Mouse (Mus musculus) frontal cortex, adult 2 months (tissue): ENCODE data around the gene Plin4. TPM values are rescaled to one million over a fixed set of nuclear protein-coding genes. Genes with fewer than 3 reads are reported as not detected.
"Not testable (repeated sequence)": the region's sequence is repeated elsewhere in the genome, so short reads cannot be mapped to it uniquely, and the experiment has no call there.

Source experiments
- DNase-seq, 2 experiments: peaks; one replicate each; pipeline ENCODE4 v3.0.0; 2022; ENCODE audit warnings: low spot score in 1 of 2; ENCODE audit errors: extremely low spot score in 1 of 2
- polyA plus RNA-seq: library from polyadenylated mRNA; depleted of rRNA; stranded (reverse); fragments of >200 nt; gene quantifications from 2 replicates; pipeline ENCODE4 v1.2.3, GENCODE M21; 2012; rRNA removed

Plin4 gene
- polyA plus RNA-seq, 1 experiment: 0.56 TPM

DNA sequence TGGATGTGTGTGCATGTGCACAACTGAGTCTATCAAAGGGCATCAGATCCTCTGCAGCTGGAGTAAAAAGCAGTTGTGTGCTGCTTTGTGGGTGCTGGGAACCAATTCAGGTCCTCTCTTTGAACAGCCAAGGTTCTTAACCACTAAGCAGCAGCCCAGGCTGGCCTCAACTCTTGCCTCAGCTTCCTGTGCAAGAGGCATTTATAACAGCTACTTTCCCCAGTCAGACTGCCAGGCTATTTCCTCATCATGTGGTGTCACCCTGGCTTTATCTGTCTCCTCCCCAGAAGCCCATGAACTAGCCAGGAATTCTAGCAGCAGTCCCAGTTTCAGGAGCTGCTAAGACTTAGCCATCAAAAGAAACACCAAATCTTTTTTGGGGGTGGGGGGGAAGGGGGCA is 43.2 kb downstream of the Plin4 start:
- no peak for DNase-seq

DNA sequence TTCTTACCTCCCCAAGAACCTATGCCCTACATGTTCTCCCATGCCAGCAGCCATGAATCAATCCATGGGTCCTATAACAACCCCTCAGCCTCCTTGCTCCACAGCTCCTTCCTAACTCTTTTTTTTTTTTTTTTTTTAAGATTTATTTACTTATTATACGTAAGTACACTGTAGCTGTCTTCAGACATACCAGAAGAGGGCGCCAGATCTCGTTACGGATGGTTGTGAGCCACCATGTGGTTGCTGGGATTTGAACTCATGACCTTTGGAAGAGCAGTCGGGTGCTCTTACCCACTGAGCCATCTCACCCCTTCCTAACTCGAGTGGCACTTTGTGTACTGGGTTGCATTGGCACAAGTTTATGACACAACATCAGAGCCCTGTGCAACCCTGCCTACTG is 43.9 kb downstream of the Plin4 start:
- DNase-seq: not testable (repeated sequence)

DNA sequence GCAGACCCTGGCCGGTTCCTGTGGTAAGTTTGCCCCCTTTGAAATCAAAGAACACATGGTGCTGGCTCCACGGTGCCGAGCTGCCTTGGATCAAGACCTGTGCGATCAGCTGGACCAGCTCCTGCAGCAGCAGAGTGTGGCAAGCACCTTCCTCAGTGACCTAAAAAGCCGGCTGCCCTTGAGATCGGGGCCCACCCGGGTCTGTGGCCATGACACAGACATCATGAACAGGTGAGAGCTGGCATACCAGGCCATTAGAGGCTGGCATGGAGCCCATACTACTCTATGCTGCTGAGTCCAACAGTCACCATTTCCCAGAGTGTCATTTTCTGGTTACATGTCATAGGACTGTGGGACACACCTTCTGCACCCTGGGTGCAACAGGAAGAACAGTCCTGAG is 47.5 kb downstream of the Plin4 start:
- no peak for DNase-seq

DNA sequence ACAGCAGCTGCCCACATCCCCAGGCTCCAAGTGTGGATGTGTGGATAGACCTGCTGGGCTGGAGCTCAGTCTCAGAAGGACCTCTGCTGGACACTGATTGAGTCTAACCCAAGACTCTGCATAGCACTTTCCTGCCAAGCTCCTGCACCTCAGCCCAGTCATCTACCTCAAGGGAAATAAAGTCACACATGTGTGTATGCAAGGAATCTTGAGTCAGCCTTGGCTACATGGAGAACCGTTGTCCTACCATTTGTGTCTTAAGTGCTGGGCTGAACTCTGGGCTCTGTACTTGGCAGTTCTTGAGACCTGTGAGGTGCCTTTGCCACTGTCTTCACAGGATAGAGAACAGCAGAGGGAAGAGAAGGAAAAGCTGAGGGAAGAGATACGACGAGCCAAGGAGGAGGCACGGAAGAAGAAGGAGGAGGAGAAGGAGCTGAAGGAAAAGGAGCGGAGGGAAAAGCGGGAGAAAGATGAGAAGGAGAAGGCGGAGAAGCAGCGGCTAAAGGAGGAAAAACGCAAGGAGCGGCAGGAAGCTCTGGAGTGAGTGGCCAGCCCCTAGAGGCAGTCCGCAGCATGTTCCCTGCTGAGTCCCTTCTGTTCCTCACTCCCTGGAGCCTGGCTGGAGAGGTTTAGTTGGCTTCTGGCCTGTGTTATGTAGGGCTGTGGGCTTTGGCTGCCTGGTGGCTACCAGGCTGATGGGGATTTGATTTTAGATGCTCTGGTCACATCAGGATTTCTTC is 52.1 kb downstream of the Plin4 start:
- DNase-seq: no peak

DNA sequence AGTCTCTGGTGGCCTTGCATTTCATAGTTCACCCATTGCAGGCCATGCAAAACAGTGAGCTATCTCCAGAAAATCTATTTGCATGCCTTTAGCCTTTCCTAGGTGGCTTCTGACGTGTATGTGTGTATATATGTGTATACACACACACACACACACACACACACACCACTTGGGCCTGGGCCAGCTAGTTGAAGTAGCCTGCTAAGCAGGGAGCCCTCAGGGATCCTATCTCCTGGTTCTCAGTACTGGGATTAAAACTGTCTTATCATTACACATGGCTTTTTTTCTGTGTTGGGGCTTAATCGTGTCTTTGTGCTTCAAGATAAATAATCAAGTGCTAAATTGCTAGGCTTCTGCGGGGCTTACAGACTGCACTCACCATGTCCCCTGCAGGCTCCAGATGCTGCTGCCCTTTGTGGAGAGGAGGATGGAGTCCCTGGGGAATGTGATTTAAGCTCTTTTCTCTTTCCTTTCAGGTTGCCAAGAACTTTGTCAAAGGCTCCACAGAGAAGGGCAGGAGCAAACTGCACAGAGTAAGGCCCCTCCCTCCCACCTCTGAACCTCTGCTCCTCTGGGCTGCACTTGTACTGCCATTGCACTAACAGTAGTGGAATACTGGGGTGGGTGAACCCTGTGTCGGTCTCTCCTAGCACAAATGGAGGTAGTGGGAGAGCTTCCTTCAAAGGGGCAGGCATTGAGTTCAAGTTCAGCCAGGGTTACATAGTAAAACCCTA is 53.5 kb downstream of the Plin4 start:
- DNase-seq: no peak

DNA sequence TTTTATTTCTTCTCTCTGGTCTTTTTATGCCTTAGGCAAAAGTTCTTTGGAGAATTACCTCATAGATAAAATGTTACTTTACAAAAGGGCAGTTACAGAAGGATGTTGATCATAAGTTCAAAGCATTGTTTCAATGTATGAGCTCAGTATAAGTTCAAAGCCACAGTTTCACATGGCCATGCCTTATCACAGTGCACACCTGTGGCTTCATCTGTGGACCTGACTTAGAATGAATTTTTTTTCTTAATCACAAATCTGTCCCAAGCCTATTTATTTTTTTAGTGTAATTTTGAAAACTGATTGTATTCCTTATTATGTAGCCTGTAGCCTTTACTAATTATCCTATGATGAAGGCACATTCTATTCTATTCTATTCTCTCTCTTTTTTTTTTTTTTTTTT is 54.7 kb downstream of the Plin4 start:
- no peak for DNase-seq

DNA sequence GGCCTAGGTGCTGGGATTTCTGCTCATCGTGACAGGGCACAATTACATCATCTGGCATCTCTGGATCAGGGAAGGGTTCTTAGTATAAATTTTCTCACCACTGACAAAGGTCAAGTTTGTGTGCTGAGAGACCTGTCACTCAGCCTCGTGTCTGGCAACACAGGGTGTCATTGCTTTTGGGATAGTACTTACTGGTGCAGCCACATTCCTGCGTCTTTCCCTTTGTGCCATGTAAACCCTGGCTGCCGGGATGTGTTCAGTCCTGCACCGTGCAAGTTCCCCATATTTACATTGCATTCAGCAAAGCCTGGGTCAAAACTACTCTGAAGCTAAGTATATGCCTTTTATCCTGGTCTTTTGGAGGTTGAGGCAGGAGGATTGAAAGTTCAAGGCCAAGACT is 58.2 kb downstream of the Plin4 start:
- no peak for DNase-seq

Other genes with a start within 250 kb of the Plin4 start
- gene Zfp119a, start 230.9 kb downstream of the Plin4 start, polyA plus RNA-seq: 2.9 and 3.5 TPM in 2 replicates
- gene Zfp959, start 217.7 kb downstream of the Plin4 start, polyA plus RNA-seq: 5.7 and 7.0 TPM in 2 replicates
- 2.0 and 2.4 TPM in 2 replicates for gene Zfp119b, start 160.3 kb downstream of the Plin4 start, polyA plus RNA-seq
- gene Ebi3, start 157.2 kb downstream of the Plin4 start, polyA plus RNA-seq: 1.9 and 2.0 TPM in 2 replicates
- gene Yju2, start 150.7 kb downstream of the Plin4 start, polyA plus RNA-seq: 10.6 and 12.3 TPM in 2 replicates
- gene Shd, start 139.3 kb downstream of the Plin4 start, polyA plus RNA-seq: 57.6 and 61.6 TPM in 2 replicates
- 57.8 and 68.7 TPM in 2 replicates for gene Fsd1, start 123.3 kb downstream of the Plin4 start, polyA plus RNA-seq
- 4.7 and 5.3 TPM in 2 replicates for gene Stap2, start 104.2 kb downstream of the Plin4 start, polyA plus RNA-seq
- 126 and 132 TPM in 2 replicates for gene Mpnd, start 104.1 kb downstream of the Plin4 start, polyA plus RNA-seq
- gene Sh3gl1, start 73.2 kb downstream of the Plin4 start, polyA plus RNA-seq: 46.0 and 50.7 TPM in 2 replicates
- gene Chaf1a, start 69.4 kb downstream of the Plin4 start, polyA plus RNA-seq: 2.7 and 2.8 TPM in 2 replicates
- 106 and 113 TPM in 2 replicates for gene Ubxn6, start 34.8 kb downstream of the Plin4 start, polyA plus RNA-seq
- 129 and 145 TPM in 2 replicates for gene Hdgfl2, start 30.2 kb downstream of the Plin4 start, polyA plus RNA-seq
- 0.19 and 0.38 TPM in 2 replicates for gene Plin5, start 7.8 kb upstream of the Plin4 start, polyA plus RNA-seq
- 1.9 and 3.4 TPM in 2 replicates for gene Lrg1, start 12.2 kb upstream of the Plin4 start, polyA plus RNA-seq
- gene Sema6b, start 30.5 kb upstream of the Plin4 start, polyA plus RNA-seq: 89.0 and 95.5 TPM in 2 replicates
- gene Tnfaip8l1, start 52.7 kb upstream of the Plin4 start, polyA plus RNA-seq: 6.6 TPM in 2 replicates
- gene Mydgf, start 74.1 kb upstream of the Plin4 start, polyA plus RNA-seq: 43.1 and 43.8 TPM in 2 replicates
- gene Dpp9, start 109.1 kb upstream of the Plin4 start, polyA plus RNA-seq: 49.7 and 52.4 TPM in 2 replicates
- gene Fem1a, start 147.0 kb upstream of the Plin4 start, polyA plus RNA-seq: 23.7 and 24.1 TPM in 2 replicates
- 4.5 and 5.0 TPM in 2 replicates for gene Ticam1, start 167.0 kb upstream of the Plin4 start, polyA plus RNA-seq
- 10.8 and 11.2 TPM in 2 replicates for gene Plin3, start 183.1 kb upstream of the Plin4 start, polyA plus RNA-seq
- gene Arrdc5, start 190.5 kb upstream of the Plin4 start, polyA plus RNA-seq: not detected in 2 replicates
- gene Uhrf1, start 193.5 kb upstream of the Plin4 start, polyA plus RNA-seq: 1.8 and 2.1 TPM in 2 replicates
- 43.8 and 49.9 TPM in 2 replicates for gene Kdm4b, start 216.3 kb upstream of the Plin4 start, polyA plus RNA-seq